Mouse (Mus musculus): ENCODE results near the gene Cxcl9. TPM values are rescaled to one million over a fixed set of nuclear protein-coding genes. Genes with fewer than 3 reads are reported as not detected.
"Not testable (repeated sequence)": the region's sequence is repeated elsewhere in the genome, so short reads cannot be mapped to it uniquely, and the experiment has no call there.

The Cxcl9 gene
- total and polyA plus RNA-seq, 2 experiments from 2014 or later: not detected

- ATAC-seq (no peak), DNase-seq (no peak)
- no peak overlapping the region for H3K27ac ChIP-seq (ENCODE audit: low read depth, low read length)
- 70% methylated on average over 11 of the region's 11 CpGs for WGBS
- H3K9me3 ChIP-seq (ENCODE audit: low read length): no peaks in the 10 kb centered on the region
- H3K4me1 ChIP-seq (ENCODE audit: insufficient read depth): no peaks in the 10 kb centered on the region
- no peak for TF ChIP-seq CTCF (IDR thresholded peaks at IDR 0.05; ENCODE audit: low read depth)
- H3K27me3 ChIP-seq (ENCODE audit: insufficient read depth, low read length): no peaks in the 10 kb centered on the region
- H3K4me2 ChIP-seq (ENCODE audit: low read depth): no peak overlapping the region
- H3K36me3 ChIP-seq (ENCODE audit: insufficient read depth): no peaks in the 10 kb centered on the region
- no peak overlapping the region for H3K4me3 ChIP-seq (ENCODE audit: low read depth, low read length)
- no peak overlapping the region for H3K9ac ChIP-seq
These were observed 31.0 kb upstream of the Cxcl9 start for GRCm38 (mm10) chr5:92358767-92359455.

DNA sequence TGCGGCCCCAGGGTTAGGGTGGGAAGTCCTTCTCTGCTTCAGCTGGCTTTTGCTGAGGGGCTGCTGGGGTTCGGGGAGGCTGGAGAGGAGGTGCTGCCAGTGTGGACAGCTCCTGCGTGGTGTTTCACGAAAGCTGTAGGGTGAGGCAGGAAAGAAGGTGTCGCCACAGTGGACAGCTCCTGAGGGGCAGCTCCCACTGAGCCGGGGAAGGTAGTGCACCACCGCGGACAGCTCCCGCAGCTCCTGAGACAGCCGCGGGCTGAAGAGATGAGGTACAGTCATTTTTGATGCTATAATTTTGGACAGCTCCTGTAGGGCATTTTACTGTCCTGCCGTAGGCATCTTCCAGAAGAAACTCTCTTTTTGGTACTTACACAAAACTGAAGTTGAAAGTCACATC is 30.2 kb upstream of the Cxcl9 start:
- H3K4me3 ChIP-seq (ENCODE audit: low read depth, low read length): no peak overlapping the region
- WGBS: 68% methylated on average over 12 of the region's 12 CpGs
- ATAC-seq (no peak), DNase-seq (no peak)
- no peak overlapping the region for H3K9ac ChIP-seq
- no peaks in the 10 kb centered on the region for H3K9me3 ChIP-seq (ENCODE audit: low read length)
- no peak overlapping the region for H3K27ac ChIP-seq (ENCODE audit: low read depth, low read length)
- H3K36me3 ChIP-seq (ENCODE audit: insufficient read depth): no peaks in the 10 kb centered on the region
- no peak overlapping the region for H3K4me2 ChIP-seq (ENCODE audit: low read depth)
- H3K27me3 ChIP-seq (ENCODE audit: insufficient read depth, low read length): no peaks in the 10 kb centered on the region
- no peaks in the 10 kb centered on the region for H3K4me1 ChIP-seq (ENCODE audit: insufficient read depth)
- no peak for TF ChIP-seq CTCF (IDR thresholded peaks at IDR 0.05; ENCODE audit: low read depth)

DNA sequence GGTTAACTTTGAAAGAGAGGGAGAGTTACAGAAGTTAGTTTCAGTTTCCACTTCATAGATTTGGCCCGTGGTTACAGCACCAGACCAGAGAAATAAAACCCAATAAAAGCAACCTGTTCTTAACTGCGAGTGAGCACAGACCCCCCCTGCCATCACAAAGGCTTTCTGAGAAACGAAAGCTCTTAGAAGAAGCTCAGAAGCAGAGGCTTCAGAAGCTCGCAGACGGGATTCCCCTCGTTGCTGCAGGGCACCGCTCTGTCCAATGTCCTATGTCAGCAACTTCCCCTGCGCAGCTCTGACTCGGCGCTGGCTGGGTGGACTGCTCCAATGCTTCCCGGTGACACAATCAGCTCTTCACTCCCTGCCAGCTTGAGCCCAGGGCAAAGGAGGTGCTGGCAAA is 25.6 kb upstream of the Cxcl9 start:
- H3K36me3 ChIP-seq (ENCODE audit: insufficient read depth): no peaks in the 10 kb centered on the region
- H3K9ac ChIP-seq: no peak overlapping the region
- DNase-seq (no peak), ATAC-seq (no peak; the same call in 1 of the 2 replicates)
- 49% methylated on average over 11 of the region's 11 CpGs for WGBS
- no peaks in the 10 kb centered on the region for H3K9me3 ChIP-seq (ENCODE audit: low read length)
- no peaks in the 10 kb centered on the region for H3K4me1 ChIP-seq (ENCODE audit: insufficient read depth)
- no peak overlapping the region for H3K27ac ChIP-seq (ENCODE audit: low read depth, low read length)
- H3K4me3 ChIP-seq (ENCODE audit: low read depth, low read length): 0 out of 2 replicates have a peak overlapping the region, but pooled peaks have one; percentile 5
- no peaks in the 10 kb centered on the region for H3K27me3 ChIP-seq (ENCODE audit: insufficient read depth, low read length)
- H3K4me2 ChIP-seq (ENCODE audit: low read depth): peak overlapping the region; percentile 26
- no peak for TF ChIP-seq CTCF (IDR thresholded peaks at IDR 0.05; ENCODE audit: low read depth)

DNA sequence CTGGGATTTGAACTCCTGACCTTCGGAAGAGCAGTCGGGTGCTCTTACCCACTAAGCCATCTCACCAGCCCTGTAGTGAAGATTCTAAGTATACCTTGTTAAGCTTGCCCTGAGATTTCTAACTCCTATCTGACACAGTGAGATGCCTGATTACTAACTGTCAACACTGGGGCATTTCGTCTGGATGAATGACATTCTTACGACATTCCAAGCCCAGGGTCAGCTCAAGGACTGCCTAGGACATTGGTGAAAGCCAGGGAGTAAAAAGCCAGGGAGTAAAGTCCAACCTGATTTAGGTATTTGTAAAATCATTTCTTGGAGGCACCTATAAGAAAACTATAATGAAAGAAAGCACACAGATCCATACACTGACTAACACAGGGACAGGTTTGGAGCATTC is 24.8 kb upstream of the Cxcl9 start:
- not testable (repeated sequence) for H3K27ac ChIP-seq (ENCODE audit: low read depth, low read length); ATAC-seq; H3K9ac ChIP-seq; H3K4me2 ChIP-seq (ENCODE audit: low read depth); H3K27me3 ChIP-seq (ENCODE audit: insufficient read depth, low read length); DNase-seq; H3K4me1 ChIP-seq (ENCODE audit: insufficient read depth); H3K4me3 ChIP-seq (ENCODE audit: low read depth, low read length); H3K36me3 ChIP-seq (ENCODE audit: insufficient read depth); H3K9me3 ChIP-seq (ENCODE audit: low read length)
- 88% methylated on average over 4 of the region's 4 CpGs for WGBS

DNA sequence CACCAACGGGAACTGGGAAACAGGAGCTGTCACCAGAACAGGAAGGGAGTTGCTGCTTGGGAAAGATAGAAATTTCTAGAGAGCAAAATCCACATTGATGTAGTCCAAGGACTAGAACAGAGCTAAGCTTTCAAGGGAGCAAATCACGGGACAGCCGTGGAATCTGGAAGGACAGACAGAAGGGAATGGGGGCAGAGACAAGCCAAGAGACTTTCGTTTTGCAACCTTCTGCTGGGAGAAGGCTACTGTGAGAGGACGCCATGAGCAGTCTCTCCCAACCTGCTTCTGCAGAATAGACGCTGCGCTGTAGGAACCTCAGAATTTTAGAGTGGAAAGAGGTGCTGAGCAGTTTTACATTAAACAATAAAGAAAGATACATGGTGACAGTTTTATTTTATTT is 21.9 kb upstream of the Cxcl9 start:
- Histone ChIP-seq H3K9me3 (ENCODE audit: low read length) (no peaks in the 10 kb centered on the region), H3K27ac (ENCODE audit: low read depth, low read length) (no peak overlapping the region), H3K4me2 (ENCODE audit: low read depth) (no peak overlapping the region), H3K9ac (no peak overlapping the region), H3K4me3 (ENCODE audit: low read depth, low read length) (no peak overlapping the region), H3K36me3 (ENCODE audit: insufficient read depth) (no peaks in the 10 kb centered on the region), H3K27me3 (ENCODE audit: insufficient read depth, low read length) (no peaks in the 10 kb centered on the region), H3K4me1 (ENCODE audit: insufficient read depth) (no peaks in the 10 kb centered on the region)
- 85% methylated on average over 7 of the region's 7 CpGs for WGBS
- no peak for ATAC-seq
- DNase-seq: no peak
- TF ChIP-seq CTCF (IDR thresholded peaks at IDR 0.05; ENCODE audit: low read depth): no peak

DNA sequence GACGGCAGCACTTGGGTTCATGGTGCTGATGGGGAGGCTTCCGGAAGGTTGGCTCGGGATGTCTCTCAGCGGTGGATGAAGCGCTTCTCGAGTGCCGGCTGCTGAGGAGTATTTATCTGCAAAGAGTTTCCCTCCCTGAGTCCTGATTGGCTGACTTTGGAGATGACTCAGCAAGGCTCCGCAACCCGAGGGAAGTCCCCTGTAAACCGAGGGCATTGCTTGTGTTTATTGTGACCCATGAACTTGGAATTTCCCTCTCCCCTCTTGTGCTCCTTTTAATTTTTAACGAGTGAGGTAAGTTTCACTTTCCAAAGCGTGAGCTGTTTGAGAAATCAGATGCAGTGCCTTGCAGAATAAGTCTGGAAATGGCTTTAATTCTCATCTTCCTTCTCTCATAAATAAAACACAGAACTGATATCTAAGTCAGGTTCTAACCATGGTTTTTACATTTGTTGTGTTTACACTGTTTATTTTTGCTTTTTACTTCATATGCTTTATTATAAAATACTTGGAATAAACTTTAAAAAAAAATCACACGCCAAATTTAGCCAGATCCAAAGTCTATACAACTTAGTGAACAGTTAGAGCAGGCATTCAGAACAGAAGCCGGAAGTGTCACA is 21.0 kb upstream of the Cxcl9 start, which contains the start of gene Cxcl10:
Cxcl10 (minus strand) TSS at position 96 of the 620 bp plus-strand sequence.
- peak; percentile 86 for ATAC-seq
- no peak within 1 kb of the TSS for H3K27ac ChIP-seq (ENCODE audit: low read depth, low read length)
- no peak within 1 kb of the TSS for H3K9ac ChIP-seq
- H3K4me3 ChIP-seq (ENCODE audit: low read depth, low read length): peak within 1 kb of the TSS; percentile 26
- no peak for TF ChIP-seq CTCF (IDR thresholded peaks at IDR 0.05; ENCODE audit: low read depth)
- 16% methylated on average over 14 of the region's 14 CpGs for WGBS
- no peaks in the 10 kb centered on the region for H3K4me1 ChIP-seq (ENCODE audit: insufficient read depth)
- H3K9me3 ChIP-seq (ENCODE audit: low read length): no peaks in the 10 kb centered on the region
- H3K27me3 ChIP-seq (ENCODE audit: insufficient read depth, low read length): no peaks in the 10 kb centered on the region
- peak within 1 kb of the TSS; percentile 41 for H3K4me2 ChIP-seq (ENCODE audit: low read depth)
- DNase-seq: peak; percentile 38
- no peaks in the 10 kb centered on the region for H3K36me3 ChIP-seq (ENCODE audit: insufficient read depth)

DNA sequence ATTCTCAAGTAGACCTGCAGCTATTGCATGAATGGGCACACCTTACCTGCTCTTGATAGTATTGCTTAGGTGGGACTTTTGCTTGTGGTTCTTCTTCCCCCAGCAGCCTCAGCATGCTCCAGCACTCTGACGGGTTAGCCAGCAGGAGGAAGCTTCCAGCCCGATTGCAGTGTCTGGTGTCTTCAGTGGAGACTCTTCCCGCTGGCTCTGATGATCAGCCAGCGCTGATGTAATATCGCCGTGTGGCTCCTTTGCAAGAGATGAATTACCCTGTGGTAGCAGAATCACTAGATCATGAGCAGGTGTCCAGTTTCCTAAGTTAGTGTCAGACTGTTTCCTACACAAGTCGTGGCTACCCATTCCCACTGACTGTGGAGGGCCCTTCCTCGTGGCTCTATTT is 17.1 kb upstream of the Cxcl9 start:
- no peak overlapping the region for H3K9ac ChIP-seq
- H3K36me3 ChIP-seq (ENCODE audit: insufficient read depth): no peaks in the 10 kb centered on the region
- H3K4me1 ChIP-seq (ENCODE audit: insufficient read depth): no peaks in the 10 kb centered on the region
- TF ChIP-seq CTCF (IDR thresholded peaks at IDR 0.05; ENCODE audit: low read depth): no peak
- no peak overlapping the region for H3K27ac ChIP-seq (ENCODE audit: low read depth, low read length)
- DNase-seq (no peak), ATAC-seq (no peak)
- H3K4me2 ChIP-seq (ENCODE audit: low read depth): no peak overlapping the region
- H3K4me3 ChIP-seq (ENCODE audit: low read depth, low read length): no peak overlapping the region
- no peaks in the 10 kb centered on the region for H3K27me3 ChIP-seq (ENCODE audit: insufficient read depth, low read length)
- H3K9me3 ChIP-seq (ENCODE audit: low read length): no peaks in the 10 kb centered on the region
- WGBS: 89% methylated on average over 8 of the region's 8 CpGs
